In the genomic region with DNA sequence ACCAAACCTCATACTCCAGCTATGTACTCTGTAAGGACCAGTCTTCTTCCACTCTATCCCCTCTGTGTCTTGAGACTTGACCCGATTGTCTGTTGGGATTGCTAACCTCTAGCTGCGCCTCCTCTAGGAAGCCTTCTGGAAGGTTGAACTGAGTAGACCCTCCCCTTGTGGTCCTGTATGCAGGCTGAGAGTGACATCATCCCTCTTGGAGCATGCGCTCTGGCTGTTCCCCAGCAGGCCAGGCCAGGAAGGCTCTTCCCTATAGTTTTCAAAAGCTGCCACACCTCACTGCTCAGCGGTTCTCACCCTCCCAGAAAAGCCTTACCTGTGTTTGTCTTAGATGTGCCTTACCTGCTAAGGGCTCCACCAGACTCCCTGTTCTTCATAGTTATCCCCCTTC, we compare ENCODE assay signal across 19 mouse cellular contexts. TPM values are rescaled to one million over a fixed set of nuclear protein-coding genes. Genes with fewer than 3 reads are reported as not detected.
"Had no signal": no experiment of that assay in that cellular context is flagged by ENCODE, and none has a peak within 500 bp of the region (broad histone marks: within the 10 kb centered on the region; RNA-seq: fewer than 3 reads in every experiment).

No protein-coding gene starts in this region.

- H3K27ac ChIP-seq: lung, embryonic 15.5 days; macrophage; midbrain, embryonic 13.5 days; midbrain, embryonic 15.5 days; neural tube, embryonic 12.5 days; stomach, embryonic 15.5 days; stomach, postnatal 0 days had no signal

- H3K4me1 ChIP-seq: lung, embryonic 15.5 days; megakaryocyte, embryonic 14.5 days; neural tube, embryonic 12.5 days; stomach, embryonic 15.5 days had no signal

- DNase-seq: lung, adult 18-20 months; lung, postnatal 14 days; lung, postnatal 36 days; right cerebral cortex, postnatal 14 days; thymus, adult 2 months; thymus, postnatal 14 days; thymus, postnatal 36 days had no signal

- H3K4me2 ChIP-seq: lung, embryonic 15.5 days; midbrain, embryonic 11.5 days; midbrain, embryonic 13.5 days; midbrain, embryonic 15.5 days; neural tube, embryonic 12.5 days; stomach, embryonic 15.5 days had no signal

- H3K36me3 ChIP-seq: lung, embryonic 15.5 days; midbrain, embryonic 13.5 days; midbrain, embryonic 15.5 days; neural tube, embryonic 12.5 days; stomach, embryonic 15.5 days had no signal

- H3K27me3 ChIP-seq: lung, embryonic 15.5 days; midbrain, embryonic 15.5 days; neural tube, embryonic 12.5 days; stomach, embryonic 15.5 days had no signal

- H3K9me3 ChIP-seq: lung, embryonic 15.5 days; midbrain, embryonic 13.5 days; midbrain, embryonic 15.5 days; neural tube, embryonic 12.5 days; stomach, embryonic 15.5 days had no signal

- H3K4me3 ChIP-seq: lung, embryonic 15.5 days; megakaryocyte, embryonic 14.5 days; midbrain, embryonic 13.5 days; midbrain, embryonic 15.5 days; neural tube, embryonic 12.5 days; stomach, embryonic 15.5 days had no signal

- H3K9ac ChIP-seq: lung, embryonic 15.5 days; midbrain, embryonic 13.5 days; midbrain, embryonic 15.5 days; neural tube, embryonic 12.5 days; stomach, embryonic 15.5 days had no signal

- ATAC-seq: lung, postnatal 0 days; midbrain, embryonic 13.5 days; midbrain, embryonic 15.5 days had no signal

RNA-seq across cellular contexts. Expression of gene Matn1, which starts 42.9 kb away (rescaled TPM):
- polyA plus RNA-seq: lung, postnatal 0 days; midbrain, embryonic 11.5 days; midbrain, embryonic 13.5 days; neural tube, embryonic 14.5 days; stomach, embryonic 15.5 days; testis, adult 2 months had no signal
